Mouse (Mus musculus): ENCODE measurements around the gene Plekhm3.

GRCm38 (mm10) chr1:64945214-64945785, 11.3 kb downstream of the Plekhm3 start:
- no peak for TF ChIP-seq ZNF384 (IDR thresholded peaks at IDR 0.05; ENCODE audit: low read depth, low read length)
- TF ChIP-seq MAFK (IDR thresholded peaks at IDR 0.05; ENCODE audit: insufficient read depth, low read depth, low read length), result no peak
- TF ChIP-seq HCFC1 (IDR thresholded peaks at IDR 0.05; ENCODE audit: borderline replicate concordance, insufficient read depth, low read length), result no peak
- no peak for TF ChIP-seq ZC3H11A (IDR thresholded peaks at IDR 0.05; ENCODE audit: borderline replicate concordance, low read depth, low read length)
